Mouse (Mus musculus) cerebellum, adult 9-11 months (tissue): ENCODE measurements at regions not wholly inside any gene's neighbourhood (a gene's known extent, or its start where the extent isn't known, plus 50 kb on each side); places are given as distances from the start of the nearest gene placed in this dataset.

Experiments
- DNase-seq: peaks from one replicate; pipeline ENCODE4 v3.0.0; 2022

DNA sequence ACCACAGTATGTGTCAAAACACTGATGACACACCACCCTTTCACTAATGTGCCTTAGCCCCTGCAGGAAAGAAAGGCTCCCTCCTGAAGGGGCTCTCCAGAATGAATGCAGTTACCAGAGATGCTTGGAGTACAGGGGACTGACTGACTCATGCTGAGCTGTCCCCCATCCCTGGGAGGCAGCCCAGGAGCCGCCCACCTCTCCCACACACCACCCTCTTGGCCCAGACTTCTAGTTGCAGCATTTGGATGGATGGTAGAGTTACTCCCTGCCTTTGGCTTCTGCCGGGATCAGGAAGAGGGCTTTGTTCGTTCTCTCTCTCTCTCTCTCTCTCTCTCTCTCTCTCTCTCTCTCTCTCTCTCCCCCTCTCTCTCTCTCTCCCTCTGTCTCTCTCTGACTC lies 53.4 kb upstream of the Jun start:
- DNase-seq: no peak

DNA sequence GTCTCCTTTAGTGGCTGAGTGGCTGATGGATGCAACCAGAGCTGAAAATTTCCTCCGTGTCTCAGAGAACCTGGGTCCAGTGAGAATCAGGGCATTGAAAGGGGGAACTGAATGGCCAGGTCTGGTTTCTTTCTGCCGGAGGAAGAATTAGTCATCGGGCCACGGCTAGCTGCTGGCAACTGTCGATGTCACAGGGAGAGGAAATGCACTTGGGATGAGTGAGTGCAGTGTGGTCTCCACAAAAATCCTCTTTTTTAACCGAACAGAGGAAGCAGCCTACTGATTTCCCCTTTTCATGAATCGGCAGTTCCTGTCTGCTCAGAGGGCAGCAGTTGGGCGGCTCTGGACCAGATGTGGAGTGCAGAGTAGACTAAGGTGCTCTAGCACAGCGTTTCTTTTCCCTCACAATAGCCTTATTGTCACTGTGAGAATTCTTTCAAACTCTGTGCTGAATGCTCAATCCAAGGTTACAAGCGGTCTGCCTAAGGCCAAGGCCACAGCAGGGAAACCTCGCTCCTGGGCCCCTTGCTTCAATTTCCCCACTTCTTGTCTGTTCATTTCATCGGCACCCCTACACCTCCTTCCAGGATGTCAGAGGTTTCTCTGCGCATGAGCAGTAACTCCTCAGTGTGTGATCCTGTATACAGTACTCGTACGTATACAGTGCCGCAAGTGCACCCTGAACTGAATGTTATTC lies 54.1 kb upstream of the Jun start:
- DNase-seq: no peak

DNA sequence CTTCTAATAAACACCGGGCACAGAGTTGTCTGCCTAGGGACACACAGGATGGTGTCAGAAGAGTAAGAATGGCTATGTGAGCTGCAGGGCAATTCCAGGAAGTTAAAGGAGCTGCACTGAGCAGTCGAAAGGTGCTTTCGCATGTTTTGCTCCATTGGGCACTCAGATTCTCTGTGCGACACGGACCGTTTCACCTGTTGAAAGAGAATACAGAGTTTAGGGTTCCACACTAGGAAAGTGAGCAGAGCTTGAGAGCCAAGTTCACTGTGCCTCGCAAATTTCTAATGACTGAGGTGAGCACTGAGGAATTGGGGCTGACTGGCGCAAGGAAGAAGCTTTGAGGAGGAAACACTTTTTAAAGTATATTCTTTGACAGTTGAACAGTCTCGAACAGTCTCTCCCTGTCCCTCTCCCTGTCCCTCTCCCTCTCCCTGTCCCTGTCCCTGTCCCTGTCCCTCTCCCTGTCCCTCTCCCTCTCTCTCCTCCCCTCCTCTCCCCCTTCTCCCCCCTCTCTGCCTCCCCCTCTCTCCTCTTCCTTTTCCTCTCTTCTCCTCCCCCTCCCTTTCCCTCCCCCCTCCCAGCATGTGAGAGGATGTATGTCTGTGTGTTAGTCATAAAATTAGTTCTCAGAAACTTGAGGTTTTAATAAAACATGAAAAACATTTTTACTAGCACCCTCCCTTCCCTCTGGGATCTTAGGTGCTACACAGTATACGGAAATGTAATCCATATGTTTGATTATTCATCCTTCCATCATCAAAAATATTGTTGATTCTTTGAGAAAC lies 55.1 kb upstream of the Jun start:
- no peak for DNase-seq

DNA sequence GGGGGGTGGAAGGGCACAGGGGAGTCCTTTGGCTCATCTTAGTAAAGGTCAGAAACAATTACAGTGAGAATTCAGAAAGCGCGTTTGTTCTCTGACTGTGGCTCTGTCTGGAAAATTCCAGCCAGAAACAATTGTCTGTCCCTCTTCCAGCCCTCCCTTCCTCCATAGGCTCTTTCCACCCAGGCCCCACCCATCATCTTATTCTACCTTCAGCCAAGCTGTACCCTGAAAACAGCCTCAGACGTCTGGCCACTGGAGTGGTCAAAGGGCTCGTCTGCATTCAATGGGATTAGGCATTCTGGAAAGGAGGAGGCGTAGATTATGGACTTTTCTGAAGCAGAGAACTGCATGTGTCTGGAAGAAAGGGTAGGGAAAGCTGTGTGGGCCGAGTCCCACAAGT lies 56.8 kb upstream of the Jun start:
- DNase-seq: no peak

DNA sequence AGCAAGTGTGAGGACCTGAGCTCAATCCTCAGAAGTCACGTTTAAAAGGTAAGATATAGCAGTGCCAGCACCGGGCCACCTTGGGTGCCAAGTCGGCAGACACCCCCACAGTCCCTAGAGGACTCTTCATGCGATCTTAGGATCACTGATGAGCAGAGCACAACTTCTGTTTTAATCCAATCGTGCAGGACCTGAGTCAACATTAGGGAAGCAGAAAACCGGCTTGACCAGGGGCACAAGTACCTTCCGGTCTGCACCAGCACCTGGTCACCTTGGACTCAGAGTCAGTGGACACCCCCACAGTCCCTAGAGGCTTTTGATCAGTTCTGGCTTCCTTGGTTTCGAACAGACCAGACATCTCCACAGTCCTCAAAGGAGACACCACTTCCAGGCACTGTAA lies 58.8 kb upstream of the Jun start:
- no peak for DNase-seq

DNA sequence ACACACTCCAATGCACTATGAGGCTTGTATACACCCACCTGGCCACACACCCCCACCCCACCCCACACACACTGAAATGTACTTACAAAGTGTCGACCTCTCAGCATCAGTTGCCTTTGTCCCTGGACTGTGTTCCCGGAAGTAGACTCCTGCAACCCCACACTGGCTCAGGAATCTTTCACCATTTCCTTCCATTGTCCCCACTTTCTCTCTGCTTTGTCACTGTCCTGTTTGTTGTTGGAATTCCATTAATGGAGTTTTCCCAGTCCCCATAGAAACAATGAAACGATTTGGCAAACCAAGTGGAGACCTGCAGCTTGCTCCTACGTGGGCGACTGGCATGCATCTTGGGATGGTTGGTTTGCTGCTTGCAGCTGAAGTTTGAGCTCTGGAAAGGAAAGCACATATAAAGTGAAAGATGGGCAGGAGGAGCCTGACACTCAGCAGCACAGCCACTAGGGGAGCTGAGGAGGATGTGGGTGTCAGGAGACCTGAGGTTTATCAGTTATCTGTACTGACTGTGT lies 65.2 kb upstream of the Jun start:
- DNase-seq: no peak

DNA sequence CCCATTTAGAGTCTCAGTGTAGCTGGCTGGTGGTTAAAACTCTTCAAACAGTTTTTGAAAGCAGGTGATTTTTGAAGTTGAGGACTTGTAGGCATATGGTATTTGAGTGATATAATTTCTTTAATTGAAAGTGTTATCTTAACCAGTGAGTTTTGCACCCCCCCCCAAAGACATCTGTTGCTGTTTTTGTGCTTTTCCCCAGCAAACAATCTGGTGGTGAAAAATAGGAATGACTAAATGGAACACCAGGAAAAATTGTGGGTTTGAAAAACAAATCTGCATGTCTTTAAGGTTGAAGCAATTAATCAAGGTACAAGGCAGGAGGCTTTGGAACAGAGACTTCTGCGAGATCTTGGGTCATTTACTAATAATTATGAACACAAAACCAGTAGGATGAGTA lies 68.9 kb upstream of the Jun start:
- no peak for DNase-seq

- DNase-seq: no peak
These were observed 73.3 kb upstream of the Jun start for GRCm38 (mm10) chr4:95125346-95125745.

DNA sequence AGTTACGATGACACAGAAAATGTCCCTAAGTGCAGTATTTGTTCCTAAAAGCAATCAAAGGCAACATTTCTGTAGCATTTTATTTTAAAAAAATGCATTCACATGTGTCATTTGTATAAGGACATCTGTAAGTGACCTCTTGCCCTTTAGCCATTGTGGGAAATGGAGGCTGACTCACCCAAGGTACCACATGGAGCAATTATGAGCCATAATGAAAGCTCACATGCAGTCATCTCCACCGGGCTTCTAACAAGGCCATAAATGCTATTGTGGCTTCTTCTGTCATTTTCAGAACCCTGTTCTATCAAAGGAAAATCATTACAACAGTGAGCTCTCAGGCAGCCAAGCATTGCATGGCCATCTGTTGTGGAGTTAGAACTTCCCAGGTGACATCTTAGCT lies 75.9 kb upstream of the Jun start:
- no peak for DNase-seq

DNA sequence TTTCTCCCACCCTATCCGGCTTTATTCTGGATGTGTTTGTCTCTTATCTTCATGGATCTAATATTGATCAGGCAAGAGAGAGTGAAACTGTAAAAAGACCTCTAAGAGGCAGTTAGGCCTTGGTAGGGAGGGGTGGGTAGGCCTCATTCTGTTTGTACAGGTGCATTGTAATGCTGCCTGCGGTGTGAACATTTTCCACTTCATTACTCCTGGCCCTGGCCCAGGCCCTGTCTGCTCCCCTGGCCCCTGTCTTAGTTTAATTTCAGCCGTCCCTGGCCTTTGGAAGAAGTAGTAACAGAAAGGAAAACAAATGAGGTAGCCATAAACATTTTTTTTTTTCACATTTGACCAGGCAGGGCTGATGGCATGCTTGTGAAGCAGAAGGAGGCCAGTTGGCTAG lies 81.8 kb upstream of the Jun start:
- no peak for DNase-seq

DNA sequence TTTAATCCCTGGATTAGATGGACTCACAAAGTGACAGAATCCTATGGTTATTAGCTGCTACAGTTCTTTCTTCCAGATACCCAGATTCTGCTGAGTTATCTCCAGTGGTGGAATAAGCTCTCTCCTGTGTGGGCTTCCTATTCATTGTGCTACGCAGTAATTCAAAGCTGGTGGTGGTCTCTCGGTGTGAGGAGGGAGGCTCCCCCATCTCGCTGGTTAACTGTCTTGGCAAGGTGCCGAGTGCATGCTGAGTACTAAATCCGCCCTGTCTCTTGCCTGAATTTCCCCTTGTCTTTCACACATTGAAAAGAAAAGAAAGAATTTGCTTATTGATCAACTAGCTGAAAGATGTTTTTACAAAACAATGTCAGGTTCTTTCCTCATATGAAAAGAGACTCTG lies 82.6 kb upstream of the Jun start:
- no peak for DNase-seq

DNA sequence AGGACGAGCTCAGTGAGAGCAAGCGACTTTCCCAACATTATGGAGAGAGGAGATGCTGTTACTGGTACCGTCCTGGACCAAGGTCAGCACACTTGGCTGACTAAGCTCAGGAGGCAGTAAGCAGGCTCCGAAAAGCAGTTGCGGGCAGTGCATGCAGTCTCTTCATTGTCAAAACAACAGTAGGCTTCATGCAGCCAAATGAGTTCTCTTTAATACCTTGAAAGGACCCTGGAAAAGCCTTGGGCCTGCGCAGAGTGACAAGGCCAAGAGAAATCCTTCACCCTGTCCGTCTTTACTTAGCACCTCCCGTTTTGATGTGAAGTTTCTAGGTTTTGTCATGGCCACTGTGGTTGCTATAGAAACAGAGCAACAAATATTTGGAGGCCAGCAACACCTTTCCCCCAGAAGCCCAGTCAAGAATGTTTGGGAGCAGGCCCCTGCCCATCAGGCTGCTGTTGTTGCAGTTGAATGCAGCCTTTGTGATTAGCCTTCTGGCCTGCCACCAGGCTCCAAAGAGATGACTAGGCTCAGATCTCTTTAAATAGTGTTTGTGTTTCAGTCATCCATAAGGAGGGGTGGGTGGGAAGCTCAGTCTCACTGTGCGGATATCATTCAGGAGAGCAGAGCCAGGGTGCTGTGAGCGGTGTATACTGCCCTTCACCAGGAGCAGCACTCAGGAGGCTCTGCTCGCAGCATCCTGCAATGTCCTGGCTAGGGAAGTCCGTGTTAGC lies 85.6 kb upstream of the Jun start:
- no peak for DNase-seq

DNA sequence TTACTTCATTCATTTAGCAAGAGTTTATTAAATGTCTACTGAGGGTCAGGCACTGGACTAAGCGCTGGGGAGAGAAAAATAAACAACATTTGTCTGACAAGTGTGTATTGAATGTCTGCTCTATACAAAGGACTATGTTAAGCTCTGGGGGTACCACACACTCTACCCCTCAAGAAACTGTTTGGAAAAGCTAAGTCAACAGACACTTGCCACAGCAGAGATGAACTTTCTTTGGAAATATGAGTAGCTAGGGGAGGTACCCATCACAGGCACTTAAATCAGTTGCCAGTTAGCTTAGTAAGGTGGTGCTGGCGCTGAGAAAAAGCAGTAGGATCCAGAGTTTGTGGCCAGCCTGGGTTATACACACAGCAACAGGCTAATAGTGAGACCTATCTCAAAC lies 86.7 kb upstream of the Jun start:
- DNase-seq: no peak

DNA sequence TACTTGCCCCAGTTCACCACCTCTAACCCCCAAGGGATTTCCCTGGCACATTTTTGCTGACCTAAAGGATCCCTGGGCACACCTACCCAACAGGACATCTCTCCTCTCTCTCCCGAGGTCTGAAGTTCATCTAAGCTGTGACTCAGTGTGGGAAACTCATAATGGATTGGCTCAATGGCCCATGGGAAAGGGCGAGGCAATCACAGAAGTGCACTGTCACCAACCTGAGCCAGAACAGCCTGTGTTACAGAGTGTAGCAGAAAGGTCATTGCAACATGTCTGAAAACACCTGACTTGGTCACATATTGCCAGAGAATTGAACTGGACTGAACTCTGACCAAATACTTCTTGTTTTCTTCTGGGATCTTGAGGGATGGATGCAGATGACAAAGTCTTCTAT lies 89.2 kb upstream of the Jun start:
- DNase-seq: no peak

DNA sequence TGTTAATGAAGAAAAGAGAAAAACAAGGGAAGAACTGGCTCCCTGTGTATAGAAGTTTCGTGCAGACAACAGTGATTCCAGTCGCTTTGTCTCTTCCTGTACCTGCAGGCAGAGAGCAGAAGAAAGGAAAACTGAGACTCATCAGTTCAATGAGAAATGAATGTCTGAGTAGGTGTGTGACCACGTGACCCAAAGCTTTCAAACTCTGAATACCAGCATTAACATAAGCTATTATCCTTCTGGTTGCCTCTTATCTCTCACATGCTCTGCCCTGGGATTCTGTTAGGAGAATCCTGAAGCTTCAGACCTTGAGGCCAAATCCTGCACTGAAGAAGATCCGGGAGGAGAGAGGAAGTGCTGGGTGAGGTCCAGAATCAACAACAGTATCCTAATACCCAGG lies 91.1 kb upstream of the Jun start:
- DNase-seq: no peak

GRCm38 (mm10) chr4:95143668-95144067 lies 91.6 kb upstream of the Jun start:
- no peak for DNase-seq

- DNase-seq: no peak
These were observed 92.4 kb upstream of the Jun start for GRCm38 (mm10) chr4:95144440-95144839.

DNA sequence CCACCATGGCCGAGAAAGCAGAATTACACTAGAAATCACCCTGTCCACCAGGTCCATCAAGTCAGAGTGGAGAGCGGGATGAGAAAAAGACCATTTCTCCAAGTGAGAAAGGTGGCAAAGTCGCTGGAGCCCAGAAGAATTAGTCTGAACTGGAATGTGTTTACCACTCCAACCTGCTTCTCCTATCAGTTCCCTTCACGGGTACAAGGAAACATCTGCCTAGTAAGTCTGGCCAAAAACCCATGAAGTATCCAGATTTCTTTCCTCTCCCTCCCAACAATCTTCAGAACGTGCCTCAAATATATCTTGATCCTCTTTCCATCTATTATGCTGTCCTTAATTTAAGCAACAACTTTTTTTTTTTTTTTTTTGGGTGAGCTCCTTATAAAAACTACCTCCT lies 94.2 kb upstream of the Jun start:
- DNase-seq: no peak

DNA sequence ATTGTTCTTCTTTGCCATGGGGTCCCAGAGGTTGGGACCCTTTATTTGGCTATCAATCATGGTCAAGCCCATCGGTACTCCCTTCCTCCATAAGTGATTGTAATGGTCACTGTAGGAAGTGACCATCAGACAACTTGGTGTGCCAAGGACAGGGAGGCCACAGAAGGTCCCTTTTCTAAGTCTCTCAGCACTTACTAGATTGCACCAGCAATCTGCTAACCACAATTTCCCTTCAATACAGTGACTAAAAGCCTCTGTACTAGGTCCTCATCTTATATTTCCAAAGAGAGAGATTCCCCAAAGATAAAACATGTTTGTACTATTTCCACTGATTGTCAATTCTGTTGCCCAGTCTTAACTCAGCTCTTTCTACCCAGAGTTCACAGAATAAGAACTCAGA lies 96.6 kb upstream of the Jun start:
- no peak for DNase-seq

- no peak for DNase-seq
These were observed 99.7 kb upstream of the Jun start for GRCm38 (mm10) chr4:95151678-95152077.

DNA sequence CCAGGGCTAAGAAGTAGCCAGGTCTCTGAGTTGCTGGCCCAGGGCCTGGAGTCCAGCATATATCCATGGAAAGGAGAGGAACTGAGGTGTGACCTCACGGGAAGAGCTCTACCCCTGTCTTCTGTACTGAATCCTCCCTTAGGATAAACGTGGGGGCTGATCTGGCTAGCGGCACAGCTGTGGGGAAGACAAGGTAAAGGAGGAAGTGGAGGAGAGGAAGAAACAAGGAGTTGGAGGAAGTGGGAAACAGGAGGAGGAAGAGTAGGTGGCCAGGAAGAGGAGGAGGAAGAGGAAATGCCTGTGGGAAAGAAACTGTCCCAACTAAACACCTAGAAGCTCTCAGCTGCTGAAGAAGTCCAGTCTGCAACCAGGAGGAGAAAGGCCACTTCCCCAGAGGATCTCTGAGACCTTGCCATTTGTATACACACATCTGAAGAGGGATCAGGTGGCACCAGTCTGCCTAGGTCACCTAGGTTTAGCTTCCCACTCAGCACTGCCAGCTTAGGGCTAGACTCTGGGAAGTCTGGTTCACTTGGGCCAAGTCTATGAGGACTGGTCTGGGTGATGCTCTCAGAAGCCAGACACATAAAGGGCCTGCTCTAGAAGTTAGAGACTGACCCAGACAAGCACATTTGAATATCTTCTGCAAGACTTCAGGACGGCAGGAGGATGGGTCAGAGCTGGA lies 100.6 kb upstream of the Jun start:
- no peak for DNase-seq

DNA sequence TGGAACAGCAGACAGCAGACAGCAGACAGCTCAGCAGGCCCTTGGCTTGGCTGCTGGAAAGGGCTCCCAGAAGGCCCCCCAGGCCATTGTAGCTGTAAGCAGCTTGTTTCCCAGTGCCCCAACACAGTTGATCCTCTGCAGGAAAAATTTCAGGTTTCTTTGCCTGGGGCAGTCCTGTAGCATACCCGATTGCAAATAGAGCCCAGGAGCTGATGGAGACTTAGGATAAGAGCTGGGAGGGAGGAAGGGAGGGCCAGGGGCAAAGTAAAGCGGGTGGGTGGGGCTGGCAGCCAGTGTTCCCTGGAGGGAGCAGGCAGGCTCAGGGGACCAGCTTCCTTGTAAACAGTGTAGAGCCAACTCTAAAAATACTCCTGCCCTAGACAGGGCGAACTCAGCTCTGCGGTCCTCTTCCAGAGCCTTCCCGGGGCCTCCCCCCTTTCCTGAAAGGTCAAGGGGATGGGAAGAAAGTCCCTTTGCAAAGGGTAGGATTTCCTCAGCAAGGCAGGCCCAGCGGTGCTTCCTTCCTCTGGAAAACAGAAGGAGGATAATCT lies 101.8 kb upstream of the Jun start:
- DNase-seq: no peak

DNA sequence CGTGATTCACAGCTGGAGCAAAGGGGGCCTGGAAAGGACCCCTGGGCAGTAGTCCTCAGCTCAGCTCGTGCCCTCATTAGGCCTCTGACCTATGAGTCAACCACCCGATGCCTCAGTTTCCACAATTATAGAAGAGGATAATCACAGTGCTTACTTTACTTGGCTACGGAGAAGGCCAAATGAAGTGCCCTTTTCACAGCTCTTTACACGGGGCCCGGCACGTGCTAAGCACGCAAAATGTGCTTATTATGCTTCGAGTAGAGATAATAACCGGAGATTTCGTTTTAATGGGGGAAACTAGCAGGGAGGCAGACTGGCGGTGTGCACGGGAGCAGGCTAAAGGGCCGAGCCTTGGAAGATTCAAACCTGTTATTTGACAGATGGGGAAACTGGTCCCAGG lies 102.4 kb upstream of the Jun start:
- no peak for DNase-seq
